Mouse (Mus musculus) cerebellum, adult 18-20 months (tissue): Measurements from ENCODE around the gene Plekha3.

Experiments used
- DNase-seq, 2 experiments: peaks; one replicate each; pipeline ENCODE4 v3.0.0; 2021

Plekha3 gene

DNA sequence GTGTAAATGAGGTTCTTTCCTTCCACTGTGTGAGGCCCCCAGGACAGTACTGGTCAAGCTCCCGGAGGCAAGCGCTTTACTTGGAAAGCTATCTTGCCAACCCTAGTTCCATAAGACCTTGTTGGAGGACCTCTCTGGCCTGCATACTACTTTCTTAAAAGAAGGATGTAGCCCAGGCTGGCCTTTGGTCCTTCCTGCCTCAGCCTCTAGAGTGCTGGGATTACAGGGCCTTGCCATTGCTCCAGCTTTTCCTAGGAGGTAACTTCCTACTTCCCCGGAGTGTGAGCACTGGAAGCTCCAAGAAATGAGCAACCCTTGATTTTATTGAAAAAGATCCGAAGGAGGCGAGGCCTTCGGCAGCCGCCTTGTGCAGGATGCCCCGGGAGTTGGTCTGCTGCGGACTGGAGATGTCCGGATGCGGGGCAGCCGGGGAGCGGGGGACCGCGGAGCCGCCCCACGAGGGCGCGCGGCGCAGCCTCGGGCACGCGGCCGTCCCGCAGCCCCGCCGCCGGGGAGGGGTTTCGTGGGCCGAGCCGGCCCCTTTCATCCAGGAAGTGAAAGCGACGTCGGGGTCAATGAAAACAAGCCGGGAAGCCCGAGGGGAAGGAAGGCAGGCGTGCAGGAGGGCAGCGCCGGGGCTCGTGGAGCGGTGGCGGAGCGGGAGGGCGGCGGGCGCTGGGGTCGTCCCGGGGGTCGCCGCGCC, at the start of gene Plekha3:
Gene Plekha3, plus strand, starts transcription at position 557 of the 703 bp plus-strand sequence.
- DNase-seq: peak; percentile 85 to 88

DNA sequence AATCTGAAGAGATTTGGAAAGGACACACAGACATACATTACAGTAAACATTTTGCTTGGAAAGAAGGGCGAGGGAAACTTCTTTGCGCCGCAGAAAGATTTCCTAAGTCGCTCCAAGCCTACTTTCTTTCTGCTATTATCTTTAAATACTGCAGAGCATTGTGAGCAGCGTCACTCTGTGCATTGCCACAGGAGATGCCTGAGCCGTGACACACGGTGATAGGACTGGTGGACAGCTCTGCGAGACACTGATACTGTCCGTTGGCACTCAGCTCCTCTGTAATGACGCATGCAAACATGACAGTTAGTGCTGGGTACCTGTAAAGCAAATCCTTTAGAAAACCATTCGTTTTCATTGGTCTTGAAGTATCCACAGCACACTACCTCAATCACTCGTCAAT, 44.8 kb upstream of the Plekha3 start:
- no peak for DNase-seq

- no peak for DNase-seq
Measured at GRCm38 (mm10) chr2:76631600-76631999, 43.5 kb upstream of the Plekha3 start.

- no peak for DNase-seq
Measured at GRCm38 (mm10) chr2:76639637-76640036, 35.4 kb upstream of the Plekha3 start.

DNA sequence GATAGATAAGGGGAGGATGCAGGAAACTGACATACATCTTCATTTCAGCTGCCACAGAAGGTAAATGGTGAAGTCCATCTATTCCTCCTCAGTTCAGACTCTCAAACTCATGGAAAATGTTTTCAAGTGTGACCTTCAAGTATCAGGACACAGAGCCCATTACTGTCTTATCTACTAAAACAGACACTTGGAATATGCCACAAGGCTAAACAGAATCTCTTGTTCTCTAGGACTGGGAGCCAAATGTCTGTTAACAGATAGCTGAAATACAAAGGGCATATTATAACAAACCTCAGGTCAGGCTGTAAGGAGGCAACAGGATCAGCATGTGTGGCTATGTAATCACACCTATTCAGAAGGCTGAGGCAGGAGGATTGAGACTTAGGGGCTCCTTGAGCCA, 31.3 kb upstream of the Plekha3 start:
- no peak for DNase-seq

GRCm38 (mm10) chr2:76647441-76647869, 27.6 kb upstream of the Plekha3 start:
- DNase-seq: no peak

- DNase-seq: peak; percentile 98 to 99
Measured at GRCm38 (mm10) chr2:76647883-76648570, 27.1 kb upstream of the Plekha3 start, which contains the start of the genes Prkra and Pjvk. Gene Prkra (minus strand): TSS chr2:76648015. Gene Pjvk (plus strand): TSS chr2:76648476.

DNA sequence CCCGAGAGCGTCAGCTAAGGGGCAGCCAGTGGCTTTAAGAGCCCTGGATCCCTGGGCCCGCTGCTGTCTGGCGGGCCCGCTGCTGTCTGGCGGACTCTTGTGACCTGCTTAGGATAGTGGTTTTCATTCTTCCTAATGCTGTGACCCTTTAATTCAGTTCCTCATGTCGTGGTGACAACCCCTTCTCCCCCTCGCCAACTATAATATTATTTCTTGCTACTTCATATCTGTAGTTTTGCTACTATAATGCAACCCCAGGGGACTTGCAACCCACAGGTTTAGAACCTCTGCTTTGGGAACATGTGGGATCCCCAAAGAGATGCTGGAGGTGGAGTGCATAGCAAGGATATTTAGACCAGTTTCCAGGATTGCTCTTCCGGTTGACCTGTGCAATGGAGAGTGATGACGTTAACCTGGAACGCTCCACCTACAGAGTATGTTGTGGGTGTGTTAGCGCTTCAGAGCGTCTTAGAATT, 26.4 kb upstream of the Plekha3 start:
- DNase-seq: peak; percentile 39 to 48

GRCm38 (mm10) chr2:76653070-76653469, 22.0 kb upstream of the Plekha3 start:
- no peak for DNase-seq

DNA sequence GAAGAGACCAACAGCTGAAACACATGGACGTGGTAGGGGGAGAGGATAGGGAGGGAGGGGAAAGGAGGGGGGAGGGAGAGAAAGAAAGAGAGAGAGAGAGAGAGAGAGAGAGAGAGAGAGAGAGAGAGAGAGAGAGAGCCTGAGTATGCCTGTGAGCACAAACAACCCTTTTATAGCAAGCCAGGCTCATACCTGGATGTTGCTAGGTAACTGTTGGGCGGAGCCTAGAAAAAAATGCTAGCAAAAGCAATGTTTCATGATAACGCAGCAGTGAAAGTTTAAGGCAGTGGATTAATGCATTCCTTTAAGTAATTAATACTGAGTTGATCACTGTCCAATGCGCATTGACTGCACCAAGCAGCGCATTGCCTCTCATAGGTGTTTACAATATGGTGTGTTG, 20.4 kb upstream of the Plekha3 start:
- DNase-seq: no peak

GRCm38 (mm10) chr2:76655444-76655843, 19.6 kb upstream of the Plekha3 start:
- no peak for DNase-seq

- no peak for DNase-seq
Measured at GRCm38 (mm10) chr2:76655982-76656381, 19.1 kb upstream of the Plekha3 start.

- no peak for DNase-seq
Measured at GRCm38 (mm10) chr2:76658551-76658950, 16.5 kb upstream of the Plekha3 start.

GRCm38 (mm10) chr2:76659419-76659818, 15.7 kb upstream of the Plekha3 start:
- no peak for DNase-seq

DNA sequence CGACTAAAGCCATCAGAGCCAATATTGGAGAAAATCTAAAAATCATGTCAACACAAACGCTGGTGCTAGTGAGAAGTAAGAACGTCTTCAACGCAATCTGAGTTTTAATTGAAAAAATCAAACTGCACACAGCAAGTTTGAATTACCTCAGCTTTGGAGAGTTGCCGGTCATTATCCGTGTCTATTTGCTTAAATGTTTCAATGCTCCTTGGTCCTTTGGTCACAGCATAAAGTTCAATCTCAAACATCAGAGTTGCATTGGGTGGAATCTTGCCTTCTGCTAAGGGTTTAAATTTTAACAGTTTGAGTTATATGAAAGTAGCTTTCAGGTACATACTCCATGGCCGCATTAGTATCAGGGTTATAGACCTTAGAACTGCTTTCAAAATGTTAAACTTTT, 9.6 kb upstream of the Plekha3 start:
- no peak for DNase-seq

DNA sequence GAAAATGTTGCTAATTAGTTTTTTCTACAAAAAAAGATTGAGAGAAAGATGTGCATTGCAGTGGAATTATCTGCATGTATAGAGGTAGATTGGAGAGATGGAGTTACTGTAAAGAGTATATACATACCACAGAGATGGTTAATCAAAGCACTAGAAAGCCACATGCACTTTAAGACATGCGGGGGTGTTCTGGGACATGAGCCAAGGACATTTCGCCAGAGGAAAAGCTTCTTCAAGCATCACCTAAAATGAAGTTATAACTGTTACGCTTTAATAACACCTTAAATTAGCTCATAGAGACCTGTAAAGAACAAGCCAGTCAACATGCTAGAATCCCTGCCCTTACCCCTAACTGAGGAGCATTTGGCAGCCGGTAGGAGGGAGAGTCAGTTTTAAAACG, 7.9 kb upstream of the Plekha3 start:
- no peak for DNase-seq

DNA sequence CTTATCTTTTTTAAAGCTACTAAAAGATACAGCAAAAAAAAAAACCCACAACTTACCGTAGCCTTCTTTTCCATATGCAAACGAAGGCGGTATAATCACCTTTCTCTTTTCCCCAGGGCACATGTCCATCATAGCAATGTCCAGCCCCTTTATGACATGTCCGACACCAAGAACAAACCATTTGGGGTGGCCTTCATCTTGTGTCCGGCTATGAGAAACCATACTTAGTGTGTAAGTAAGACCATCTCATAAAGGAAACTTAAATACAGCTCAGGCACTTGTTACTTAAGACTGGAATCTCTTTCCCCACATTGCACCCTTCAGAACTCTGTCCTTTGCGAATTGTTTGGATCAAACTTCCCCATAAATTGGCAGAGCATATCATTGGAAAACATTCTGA, 3.4 kb upstream of the Plekha3 start:
- no peak for DNase-seq

DNA sequence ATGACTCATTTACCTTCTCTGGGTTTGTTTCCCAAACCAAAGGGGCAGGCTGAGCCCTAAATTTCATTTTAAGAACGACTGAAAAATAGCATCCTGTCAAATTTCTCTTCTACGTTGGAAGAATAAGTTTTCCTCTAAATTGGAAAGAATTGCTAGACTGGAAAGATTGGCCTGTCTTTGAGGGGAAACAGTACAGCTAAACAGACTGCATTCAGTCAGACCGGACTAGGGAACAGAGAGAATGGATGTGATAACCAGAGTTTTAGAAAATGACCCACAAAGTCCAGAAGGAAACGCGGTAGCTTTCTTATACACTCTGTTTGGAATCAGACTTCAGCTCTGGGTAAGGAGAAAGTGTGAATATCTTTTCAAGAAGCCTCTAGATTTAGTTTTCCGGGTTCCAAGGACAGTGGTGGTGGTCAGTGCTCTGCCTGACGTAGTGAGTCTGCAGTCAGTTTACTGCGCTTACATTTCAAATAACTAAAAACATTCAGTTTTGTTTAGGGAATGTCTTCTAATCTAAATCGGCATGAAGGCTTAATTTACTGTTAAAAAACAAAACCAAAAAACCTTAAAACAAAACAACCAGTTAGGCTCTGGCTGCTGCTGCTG, 2.8 kb upstream of the Plekha3 start:
- peak in 1 of 2 experiments; percentile 14 for DNase-seq

DNA sequence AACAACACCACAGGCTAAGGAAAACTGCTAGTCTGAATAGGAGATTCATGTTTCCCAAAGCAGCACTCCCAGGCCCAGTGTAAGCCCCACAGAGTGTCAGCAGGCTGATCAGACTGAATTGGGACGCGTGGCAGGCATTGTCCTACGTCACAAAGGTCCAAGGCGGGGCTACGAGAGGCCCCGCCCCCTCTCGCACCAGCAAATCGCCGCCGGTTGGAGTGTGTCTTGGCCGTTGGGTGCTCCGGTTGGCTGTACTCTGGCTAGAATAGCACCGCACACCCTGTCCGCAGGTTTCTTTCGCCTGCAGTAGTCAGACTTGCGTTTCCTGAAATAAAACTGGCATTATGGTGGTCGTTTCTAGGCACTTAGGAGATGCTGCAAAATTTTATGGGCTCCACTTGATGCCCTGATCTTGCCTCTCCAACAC, 2.1 kb upstream of the Plekha3 start, which contains the start of gene Fkbp7:
Gene Fkbp7, minus strand, starts transcription at position 151 of the 427 bp plus-strand sequence.
- peak; percentile 87 to 92 for DNase-seq

DNA sequence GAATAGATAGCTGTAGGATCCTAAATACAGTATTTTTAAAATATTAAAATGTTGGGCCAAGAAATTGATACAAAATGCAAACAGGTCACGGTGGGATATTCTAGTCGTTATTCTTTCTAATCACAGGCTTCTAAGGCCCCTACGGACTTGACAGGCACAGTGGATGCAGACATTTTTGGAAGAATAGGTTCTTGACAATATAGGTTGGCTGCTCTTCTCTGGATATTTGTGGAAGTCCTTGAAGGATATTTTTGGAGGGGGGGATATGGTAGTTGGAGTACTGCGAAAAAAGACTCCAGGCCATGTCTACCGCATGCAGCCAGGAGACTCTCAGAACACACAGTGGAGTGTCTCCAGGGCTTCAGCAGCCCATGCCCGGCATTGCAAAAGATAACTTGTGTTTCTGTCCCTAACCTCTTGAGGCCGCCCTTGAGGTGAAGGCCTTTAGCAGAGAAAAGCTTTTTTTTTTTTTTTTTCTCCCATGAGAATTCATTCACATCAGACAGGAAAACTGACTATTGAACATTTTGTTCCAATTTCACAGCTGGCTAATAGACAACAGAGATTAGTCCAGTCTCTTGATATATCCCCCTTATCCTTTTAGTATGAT, 1.5 kb upstream of the Plekha3 start:
- DNase-seq: peak; percentile 23 to 41

GRCm38 (mm10) chr2:76675451-76675850, 370 bp downstream of the Plekha3 start:
- peak in 1 of 2 experiments; percentile 27 for DNase-seq

DNA sequence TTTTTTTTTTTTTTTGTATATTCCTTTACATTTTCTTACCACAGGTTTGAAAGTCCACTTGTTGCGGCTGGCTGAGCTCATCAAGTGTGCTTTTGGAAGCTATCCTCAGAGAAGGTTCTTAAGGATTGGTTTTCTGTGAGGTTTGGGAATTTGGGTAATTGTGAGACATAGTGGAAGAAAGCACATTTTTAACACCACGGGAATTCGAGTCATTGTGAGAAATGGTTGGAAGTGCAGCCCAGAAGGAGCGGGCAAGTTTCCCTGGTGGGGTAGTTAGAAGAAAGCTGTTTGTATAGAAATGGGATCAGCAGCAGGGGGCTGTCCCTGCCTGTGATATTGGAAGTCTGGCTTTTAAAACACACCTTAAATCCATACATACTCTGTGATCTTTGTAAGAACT, 868 bp downstream of the Plekha3 start:
- no peak for DNase-seq
